Mouse (Mus musculus) megakaryocyte-erythroid progenitor cell, adult 5-6 weeks (primary cell): ENCODE measurements around the gene Bola1. TPM values are rescaled to one million over a fixed set of nuclear protein-coding genes. Genes with fewer than 3 reads are reported as not detected.

Experiments
- ATAC-seq: replicated peaks from 2 replicates; pipeline ENCODE4 v1.8.0; 2016; ENCODE audit warnings: mild to moderate bottlenecking, inconsistent platforms; ENCODE audit not compliant: severe bottlenecking, poor library complexity, low FRiP score, low TSS enrichment
- total RNA-seq, 2 experiments: library from RNA; stranded (forward) in 1 of 2; stranded (reverse) in 1 of 2; fragments of 200-1000, 215-1000 nt in 1 of 2; fragments of >200 nt in 1 of 2; fragmentation: Nextera tagmentation in 1 of 2; gene quantifications; 2 replicates each; pipeline ENCODE4 v1.2.3; 2014 to 2017

Gene Bola1
- total RNA-seq, 2 experiments from 2014 or later: 39.3 to 55.4 TPM

DNA sequence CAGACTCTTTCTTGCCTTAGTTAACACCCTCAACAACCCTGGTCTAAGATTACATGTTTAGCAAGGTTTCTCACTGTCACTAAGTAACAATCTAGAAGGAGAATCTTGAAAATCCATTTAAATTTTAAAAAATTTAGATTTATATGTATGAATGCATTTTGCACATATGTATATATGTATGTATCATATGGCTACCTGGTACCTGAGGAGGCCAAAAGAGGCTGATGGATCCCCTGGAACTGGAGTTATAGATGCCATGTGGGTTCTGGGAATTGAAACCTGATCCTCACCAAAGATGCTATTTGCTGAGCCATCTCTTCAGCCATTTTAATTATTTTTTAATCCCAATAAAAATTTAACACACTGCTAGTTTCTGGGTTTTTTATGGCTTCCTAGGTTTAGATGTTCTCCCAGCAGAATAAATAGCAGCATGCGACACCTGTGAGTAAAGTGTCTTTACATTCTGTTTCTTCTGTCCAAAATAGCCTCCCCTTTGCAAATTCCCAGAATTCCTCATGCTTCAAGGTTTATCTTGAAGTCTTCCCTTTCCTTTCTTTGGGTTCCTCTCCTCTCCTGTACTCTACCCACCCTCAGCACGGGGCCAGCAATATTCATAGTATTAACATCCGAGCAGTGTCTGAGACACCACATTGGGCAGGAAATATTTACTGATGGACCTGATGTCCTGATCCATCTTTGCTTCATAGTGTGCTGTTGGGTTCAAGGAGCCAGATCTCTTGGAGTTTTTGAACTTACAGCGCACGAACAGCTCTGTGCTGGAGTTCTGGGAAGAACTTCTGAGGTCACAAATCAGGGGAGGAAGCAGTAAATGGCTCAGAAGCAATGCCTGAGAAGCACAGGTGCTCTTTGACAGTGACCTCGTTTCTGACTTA lies 28.9 kb upstream of the Bola1 start:
- ATAC-seq: no peak

DNA sequence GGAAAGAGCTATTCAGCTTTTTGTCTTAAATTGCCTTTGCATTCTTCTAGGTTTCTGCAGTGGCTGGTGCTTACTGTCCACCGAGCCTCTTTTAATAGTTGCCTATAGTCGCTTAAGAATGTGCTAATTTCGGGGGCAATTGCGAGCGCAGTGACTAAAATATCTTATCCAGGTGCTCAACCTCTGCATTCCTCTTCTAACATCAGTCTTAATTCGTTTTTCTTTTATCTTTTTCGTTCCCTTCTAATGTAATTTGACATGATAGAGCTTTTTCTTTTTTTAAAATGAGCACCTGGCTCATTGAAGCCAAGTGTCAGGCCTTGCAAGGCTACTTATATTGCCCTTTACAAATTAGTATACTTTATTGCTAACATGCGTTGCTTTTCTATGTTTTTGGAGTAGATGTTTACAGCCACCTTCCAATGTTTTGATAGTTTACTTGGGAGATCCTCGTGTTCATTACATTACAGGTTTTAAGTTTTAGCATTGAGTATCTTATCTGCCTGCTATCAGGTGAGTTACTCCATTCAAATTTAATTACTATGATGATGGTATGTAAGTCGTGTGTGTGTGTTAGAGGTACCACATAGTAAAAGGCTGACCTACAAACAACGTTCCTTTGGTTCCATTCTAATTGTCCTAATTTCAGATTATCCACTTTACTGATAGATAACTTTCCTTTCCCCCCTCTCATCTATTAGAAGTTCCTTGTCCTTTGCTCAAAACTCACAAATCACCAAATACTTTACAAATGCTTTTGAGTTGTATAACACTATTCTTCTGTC lies 28.0 kb upstream of the Bola1 start:
- no peak for ATAC-seq

DNA sequence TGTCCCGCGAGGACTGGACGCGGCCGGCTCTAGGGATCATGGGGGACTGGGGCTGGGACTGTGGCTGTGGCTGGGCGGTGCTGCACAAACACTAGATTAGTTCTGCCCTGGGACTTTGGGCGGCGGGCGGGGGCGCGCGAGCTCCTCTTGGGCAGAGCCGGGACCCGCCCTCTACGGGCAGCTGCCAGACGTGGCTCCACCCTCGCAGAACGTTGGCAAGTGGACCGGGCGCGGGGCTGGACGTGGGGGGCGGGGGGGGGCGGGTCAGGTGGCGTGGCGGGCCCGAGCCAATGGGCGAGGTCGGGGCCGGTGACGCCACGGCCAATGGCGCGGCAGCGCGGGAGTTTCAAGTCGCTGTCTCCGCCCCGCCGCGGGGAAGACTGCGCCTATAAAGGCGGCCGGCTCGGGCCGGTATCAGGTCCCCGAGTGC lies 26.9 kb upstream of the Bola1 start, which contains the start of gene Hist2h3c1:
TSS of gene Hist2h3c1 (plus strand) at position 259 of the 430 bp plus-strand sequence.
- peak; percentile 75 for ATAC-seq

DNA sequence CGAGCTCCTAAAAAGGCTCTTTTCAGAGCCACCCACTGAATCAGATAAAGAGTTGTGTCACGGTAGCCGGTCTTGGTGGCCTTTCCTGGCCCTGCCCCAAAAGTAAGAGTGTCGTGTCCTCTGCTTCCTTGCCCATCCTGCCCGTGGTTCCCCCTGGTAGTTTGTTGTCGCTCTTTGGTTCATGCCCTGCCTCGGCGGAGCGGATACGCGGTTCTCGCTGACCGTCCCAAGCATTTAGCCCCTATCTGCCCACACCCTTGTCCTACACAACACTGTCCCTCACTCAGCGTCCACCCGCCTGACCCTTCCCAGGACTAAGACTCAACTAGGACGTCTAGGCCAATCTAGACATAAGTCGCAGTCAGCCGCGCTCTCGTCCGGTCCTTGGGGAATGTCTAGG lies 26.5 kb upstream of the Bola1 start:
- peak; percentile 72 for ATAC-seq

DNA sequence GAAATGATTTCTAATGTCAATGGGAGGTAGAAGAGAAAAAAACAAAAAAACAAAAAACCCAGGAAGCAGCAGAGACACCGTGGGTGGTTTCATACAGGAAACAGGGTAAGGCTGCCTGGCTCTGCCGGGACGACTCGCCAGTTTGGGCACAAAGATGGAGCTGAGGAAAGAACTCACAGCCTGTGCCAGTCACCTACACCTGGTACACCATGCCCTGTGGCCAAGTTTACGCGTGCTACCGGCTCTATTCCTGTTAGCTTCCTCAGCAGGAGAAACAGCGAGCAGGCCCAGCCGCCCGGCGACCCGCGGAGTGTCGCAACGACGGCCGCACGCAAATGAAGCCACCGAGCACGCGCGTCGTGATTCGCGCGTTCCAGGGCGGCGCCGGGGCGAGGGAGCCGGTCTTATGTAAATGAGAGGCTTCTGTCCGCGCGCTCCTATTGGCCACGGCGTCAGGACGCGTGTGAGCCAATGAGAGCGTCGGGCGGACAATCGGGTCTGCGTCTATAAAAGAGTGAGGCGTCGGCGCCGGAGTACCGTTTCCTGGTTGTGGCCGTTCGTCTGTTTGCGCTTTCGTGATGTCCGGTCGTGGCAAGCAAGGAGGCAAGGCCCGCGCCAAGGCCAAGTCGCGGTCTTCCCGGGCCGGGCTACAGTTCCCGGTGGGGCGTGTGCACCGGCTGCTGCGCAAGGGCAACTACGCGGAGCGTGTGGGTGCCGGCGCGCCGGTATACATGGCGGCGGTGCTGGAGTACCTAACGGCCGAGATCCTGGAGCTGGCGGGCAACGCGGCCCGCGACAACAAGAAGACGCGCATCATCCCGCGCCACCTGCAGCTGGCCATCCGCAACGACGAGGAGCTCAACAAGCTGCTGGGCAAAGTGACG lies 25.7 kb upstream of the Bola1 start, which contains the start of gene Hist2h2aa1:
TSS of gene Hist2h2aa1 (plus strand) at position 495 of the 884 bp plus-strand sequence.
- peak; percentile 71 for ATAC-seq

DNA sequence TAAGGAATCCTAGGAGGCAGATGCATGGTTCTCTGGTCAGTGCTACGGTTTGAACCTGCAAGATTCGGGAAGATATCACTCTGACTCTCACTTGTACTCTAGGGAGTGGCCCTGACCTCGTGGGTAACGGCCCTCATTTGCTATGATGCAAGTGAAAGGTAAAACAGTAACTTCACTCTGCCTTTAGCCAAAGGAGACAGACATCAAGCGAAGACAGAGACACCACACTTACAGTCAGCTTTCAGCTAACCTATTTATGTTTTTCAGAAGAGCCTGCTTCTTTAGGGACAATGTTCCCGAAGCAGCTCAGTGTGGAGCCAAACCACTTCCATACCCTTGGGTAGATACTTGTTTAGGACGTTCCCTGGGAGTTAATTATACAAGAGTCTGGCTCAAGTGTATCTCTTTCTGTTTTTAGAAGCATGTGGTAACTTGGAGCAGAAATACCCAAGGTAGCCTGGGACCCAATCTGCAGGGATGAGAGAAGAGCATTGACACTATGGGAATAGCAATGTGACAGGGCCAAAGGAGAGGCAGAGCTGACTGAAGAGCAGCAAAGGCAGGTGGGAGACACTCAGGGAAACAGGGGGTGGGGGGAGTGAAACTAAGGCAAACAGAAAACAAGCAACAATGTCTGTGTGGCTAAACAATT lies 24.5 kb upstream of the Bola1 start:
- no peak for ATAC-seq

DNA sequence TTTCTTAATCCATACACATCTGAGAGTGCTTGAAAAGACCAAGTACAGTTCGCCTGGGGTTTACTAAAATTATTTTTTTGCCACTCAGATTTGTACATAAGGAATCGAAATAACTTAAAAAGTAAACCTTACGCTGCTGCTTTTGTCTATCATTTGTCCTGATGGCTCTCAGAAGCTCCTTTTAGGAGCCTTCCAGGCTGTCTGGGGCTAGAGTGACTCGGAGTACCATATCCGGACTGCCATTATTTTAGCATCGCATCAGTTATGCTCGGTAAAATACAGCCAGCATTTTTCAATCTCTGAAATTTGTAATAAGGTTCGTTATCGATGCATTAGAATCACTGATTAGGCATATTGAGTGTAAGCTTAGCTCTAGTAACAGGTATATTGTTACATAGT lies 21.3 kb upstream of the Bola1 start:
- ATAC-seq: no peak

DNA sequence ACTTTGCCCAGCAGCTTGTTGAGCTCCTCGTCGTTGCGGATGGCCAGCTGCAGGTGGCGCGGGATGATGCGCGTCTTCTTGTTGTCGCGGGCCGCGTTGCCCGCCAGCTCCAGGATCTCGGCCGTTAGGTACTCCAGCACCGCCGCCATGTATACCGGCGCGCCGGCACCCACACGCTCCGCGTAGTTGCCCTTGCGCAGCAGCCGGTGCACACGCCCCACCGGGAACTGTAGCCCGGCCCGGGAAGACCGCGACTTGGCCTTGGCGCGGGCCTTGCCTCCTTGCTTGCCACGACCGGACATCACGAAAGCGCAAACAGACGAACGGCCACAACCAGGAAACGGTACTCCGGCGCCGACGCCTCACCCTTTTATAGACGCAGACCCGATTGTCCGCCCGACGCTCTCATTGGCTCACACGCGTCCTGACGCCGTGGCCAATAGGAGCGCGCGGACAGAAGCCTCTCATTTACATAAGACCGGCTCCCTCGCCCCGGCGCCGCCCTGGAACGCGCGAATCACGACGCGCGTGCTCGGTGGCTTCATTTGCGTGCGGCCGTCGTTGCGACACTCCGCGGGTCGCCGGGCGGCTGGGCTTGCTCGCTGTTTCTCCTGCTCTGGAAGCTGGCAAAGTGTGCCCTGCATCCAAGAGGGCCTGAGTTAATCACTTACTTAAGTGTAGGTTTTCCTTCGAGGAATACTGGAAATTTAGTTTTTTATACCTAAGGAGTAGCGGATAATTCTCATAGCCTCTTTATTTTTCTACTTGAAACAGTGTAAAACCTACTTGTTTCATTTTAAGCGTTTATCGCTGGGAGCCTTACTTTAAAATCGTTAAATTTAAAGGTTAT lies 20.7 kb upstream of the Bola1 start, which contains the start of gene Hist2h2aa2:
TSS of gene Hist2h2aa2 (minus strand) at position 328 of the 850 bp plus-strand sequence.
- ATAC-seq: peak; percentile 62

DNA sequence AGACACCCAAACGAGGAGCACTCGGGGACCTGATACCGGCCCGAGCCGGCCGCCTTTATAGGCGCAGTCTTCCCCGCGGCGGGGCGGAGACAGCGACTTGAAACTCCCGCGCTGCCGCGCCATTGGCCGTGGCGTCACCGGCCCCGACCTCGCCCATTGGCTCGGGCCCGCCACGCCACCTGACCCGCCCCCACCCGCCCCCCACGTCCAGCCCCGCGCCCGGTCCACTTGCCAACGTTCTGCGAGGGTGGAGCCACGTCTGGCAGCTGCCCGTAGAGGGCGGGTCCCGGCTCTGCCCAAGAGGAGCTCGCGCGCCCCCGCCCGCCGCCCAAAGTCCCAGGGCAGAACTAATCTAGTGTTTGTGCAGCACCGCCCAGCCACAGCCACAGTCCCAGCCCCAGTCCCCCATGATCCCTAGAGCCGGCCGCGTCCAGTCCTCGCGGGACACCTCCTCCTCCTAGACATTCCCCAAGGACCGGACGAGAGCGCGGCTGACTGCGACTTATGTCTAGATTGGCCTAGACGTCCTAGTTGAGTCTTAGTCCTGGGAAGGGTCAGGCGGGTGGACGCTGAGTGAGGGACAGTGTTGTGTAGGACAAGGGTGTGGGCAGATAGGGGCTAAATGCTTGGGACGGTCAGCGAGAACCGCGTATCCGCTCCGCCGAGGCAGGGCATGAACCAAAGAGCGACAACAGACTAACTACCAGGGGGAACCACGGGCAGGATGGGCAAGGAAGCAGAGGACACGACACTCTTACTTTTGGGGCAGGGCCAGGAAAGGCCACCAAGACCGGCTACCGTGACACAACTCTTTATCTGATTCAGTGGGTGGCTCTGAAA lies 19.7 kb upstream of the Bola1 start, which contains the start of gene Hist2h3c2:
TSS of gene Hist2h3c2 (minus strand) at position 174 of the 840 bp plus-strand sequence.
- ATAC-seq: peak; percentile 75

DNA sequence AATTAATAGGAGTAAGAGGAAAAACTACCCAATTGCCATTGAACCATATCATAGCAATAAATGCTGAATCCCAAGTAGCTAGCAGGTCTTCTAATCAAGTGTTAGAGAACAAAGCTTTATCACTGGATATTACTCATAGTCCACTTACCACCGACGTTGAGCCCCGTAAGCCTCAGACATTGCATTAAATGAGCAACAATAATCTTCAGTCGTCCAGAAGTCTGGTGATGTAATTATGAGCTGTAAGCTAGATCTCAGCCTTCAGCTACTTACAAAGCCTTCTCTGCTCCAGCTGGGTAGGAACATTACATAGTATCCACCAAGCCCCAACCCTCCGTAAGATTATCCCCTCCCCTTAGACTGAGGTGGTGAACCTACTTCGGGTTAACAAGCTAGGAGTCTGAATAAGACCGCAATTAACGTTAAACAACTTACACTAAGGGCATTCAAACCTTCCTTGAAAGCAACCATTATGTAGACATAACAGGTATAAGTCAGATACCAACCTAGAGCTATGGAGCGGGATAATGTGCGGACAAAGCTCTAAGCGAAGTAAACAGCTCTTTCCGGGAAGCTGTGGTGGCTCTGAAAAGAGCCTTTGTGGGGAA lies 18.5 kb upstream of the Bola1 start:
- peak; percentile 11 for ATAC-seq

DNA sequence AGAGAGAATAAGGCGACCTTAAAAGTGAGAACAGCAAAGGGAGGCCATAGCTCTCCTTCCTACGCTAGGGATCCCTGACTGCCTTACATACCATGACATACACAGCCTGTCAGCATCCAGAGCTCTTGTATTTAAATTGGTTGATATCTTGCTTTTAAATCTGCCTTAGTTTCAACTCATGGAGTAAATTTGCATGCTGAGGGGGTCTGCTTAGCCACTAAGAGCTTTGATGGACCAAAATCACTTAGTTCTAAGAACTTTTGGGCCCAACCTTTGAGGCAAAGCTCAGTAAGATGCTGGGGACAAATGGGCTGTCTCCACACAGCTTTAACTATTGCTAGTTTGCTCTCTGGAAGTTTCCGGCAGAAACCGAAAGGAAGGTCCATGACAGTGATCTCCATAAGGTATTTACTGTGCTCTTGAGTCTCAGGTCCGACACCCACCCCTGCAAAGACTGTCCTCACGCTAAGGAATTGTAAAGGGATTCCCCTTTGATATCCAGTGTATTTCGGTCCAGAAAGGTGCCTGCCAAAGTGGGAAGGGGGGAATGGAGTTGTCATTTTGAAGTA lies 17.9 kb upstream of the Bola1 start:
- no peak for ATAC-seq

DNA sequence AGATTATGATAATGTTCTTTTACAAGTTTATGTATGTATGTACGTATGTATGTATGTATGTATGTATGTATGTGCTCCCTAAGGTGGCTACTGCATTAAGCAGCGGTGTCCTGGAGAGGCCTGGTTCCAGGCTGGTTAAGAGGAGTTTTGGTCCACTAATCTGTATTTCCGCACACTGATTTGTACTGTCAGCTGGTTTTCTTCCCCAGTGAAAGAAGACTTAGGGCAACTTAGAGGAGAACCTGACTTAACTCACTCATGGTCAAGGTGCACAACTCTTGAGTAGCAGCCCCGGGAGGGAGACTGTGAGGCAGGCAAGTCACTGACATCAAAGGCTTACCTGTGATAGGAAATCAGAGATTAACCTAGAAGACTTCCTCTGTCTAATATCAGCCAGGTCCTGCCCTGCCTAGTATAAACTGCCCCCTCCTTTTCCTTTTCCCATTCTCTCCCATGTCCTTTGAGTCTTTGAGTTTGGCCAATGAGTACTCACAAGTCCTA lies 17.4 kb upstream of the Bola1 start:
- no peak for ATAC-seq

DNA sequence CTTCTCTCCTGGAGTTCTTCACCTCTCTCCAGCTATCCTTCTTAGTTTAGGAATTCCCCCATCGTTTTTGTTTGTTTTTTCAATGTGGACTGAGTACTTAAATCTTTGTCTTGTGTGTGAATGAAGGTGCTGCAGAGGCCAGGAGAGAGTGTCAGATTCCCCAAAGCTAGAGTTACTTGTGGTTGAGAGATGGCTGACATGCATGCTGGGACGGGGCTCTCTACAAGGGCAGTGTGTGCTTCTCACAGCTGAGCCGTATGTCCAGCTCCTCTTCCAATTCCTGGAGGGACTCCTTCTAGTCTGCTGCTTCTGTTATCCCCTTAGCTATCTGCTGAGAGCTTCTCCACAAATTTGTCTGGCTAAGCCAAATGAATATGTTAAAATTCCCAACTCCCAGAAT lies 16.3 kb upstream of the Bola1 start:
- no peak for ATAC-seq

DNA sequence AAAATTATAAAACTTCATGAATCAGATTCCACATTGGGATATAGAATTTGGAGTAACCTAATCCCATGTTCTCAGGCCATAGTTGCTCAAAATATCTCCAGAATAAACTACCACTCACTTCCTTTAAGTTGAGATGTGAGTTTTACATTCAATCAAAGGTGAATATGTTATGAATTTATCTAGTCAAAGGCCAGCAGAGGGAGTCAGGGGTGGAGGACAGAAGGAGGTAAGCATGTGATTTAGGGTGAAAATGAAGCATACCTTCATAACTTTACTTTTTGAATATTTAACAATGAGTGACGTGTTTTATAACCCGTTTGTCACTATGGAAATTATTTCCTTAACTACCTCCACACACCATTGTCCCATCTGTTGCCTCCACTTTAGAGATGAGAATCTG lies 15.4 kb upstream of the Bola1 start:
- no peak for ATAC-seq

DNA sequence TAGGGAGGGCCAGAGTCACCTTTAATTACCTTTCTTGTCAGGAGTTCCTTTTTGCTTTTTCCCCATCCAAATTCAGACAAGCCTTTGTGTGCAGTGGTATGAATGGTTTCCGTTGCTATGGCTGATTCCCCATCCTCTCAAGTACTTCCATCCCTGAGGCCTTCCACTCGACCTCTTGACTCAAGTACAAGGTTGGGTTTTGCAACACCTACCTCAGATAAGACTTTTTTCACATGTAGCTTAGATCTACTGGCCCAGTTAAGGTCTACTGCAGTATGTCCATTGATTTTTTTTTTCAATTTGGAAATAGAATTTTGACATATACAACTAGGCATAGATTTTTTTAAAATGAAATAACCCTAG lies 12.2 kb upstream of the Bola1 start:
- ATAC-seq: no peak
